Mouse (Mus musculus) retina, embryonic 14.5 days (tissue): ENCODE data around the gene Tmem151a.

Experiments used
- DNase-seq: peaks from one replicate; pipeline ENCODE4 v3.0.0-alpha.2; 2015; ENCODE audit warnings: low spot score

Tmem151a gene

DNA sequence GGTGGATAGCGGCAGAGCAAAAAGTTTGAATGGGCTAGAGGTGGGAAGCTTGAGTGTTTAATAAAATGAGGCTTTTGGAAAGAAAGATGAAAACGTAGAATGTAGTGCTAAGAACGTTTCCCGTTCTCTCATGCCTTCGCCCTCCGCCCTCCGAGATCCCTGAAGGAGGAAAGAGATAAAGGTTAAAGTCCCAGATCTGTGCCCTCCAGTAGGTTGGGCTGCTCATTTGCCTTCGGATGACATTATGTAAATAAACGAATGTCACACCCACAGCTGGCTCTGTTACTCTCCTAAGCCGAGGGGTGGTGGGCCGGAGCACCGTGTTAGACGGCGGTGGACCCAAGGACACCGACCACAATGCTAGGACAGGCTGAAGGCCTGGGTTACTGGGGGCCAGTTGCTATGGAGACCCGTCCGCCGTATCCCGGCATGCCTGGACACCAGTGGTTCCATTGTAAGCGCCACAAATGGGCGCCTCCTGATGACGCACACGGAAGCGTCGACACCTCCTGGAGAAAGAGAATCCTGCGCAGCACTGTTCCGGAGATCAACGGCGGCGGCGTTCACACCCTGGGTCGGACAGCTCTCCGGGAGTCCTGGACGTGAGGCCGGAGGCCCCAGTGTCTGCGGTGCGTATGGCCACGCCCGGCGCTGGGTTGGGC is 44.3 kb downstream of the Tmem151a start, which contains the start of gene Brms1:
Gene Brms1, plus strand, starts transcription at position 493 of the 662 bp plus-strand sequence.
- peak; percentile 94 for DNase-seq

DNA sequence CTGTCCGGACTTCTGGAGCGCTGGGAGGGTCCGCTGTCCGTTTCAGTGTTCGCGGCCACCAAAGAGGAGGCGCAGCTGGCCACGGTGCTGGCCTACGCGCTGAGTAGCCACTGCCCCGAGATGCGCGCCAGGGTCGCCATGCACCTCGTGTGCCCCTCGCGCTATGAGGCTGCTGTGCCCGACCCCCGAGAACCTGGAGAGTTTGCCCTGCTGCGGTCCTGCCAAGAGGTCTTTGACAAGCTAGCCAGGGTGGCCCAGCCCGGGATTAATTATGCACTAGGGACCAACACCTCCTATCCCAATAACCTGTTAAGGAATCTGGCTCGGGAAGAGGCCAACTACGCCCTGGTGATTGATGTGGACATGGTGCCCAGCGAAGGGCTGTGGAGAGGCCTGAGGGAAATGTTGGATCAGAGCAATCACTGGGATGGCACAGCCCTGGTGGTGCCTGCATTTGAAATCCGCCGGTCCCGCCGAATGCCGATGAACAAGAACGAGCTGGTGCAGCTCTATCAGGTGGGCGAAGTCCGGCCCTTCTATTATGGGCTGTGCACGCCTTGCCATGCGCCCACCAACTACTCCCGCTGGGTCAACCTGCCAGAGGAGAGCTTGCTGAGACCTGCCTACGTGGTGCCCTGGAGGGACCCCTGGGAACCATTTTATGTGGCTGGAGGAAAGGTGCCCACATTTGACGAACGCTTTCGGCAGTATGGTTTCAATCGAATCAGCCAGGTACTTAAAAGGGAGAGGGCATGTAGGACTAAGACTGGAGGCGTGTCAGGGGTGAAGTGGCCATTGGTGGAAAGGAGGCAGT is 45.8 kb downstream of the Tmem151a start:
- no peak for DNase-seq

DNA sequence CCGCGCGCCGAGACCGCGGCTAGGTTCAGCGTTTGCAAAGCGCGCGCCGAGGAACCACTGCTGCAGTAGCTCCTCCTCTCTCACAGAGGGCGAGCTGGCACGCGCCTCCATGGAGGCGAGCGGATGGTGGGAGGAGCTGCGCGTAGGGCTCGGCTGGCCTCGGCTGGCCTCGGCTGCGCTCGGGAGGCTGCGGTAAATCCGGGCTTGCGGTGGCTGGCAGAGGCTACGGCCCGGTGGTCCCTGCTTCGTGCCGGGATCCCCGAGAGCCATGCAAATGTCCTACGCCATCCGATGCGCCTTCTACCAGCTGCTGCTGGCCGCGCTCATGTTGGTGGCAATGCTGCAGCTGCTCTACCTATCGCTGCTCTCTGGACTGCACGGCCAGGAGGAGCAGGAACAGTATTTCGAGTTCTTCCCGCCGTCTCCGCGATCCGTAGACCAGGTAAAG is 46.6 kb downstream of the Tmem151a start, which contains the start of the genes B4gat1 and AC124502.3:
Gene B4gat1, plus strand, starts transcription at position 118 of the 448 bp plus-strand sequence.
Gene AC124502.3, plus strand, starts transcription at position 183 of the 448 bp plus-strand sequence.
- peak; percentile 94 for DNase-seq

DNA sequence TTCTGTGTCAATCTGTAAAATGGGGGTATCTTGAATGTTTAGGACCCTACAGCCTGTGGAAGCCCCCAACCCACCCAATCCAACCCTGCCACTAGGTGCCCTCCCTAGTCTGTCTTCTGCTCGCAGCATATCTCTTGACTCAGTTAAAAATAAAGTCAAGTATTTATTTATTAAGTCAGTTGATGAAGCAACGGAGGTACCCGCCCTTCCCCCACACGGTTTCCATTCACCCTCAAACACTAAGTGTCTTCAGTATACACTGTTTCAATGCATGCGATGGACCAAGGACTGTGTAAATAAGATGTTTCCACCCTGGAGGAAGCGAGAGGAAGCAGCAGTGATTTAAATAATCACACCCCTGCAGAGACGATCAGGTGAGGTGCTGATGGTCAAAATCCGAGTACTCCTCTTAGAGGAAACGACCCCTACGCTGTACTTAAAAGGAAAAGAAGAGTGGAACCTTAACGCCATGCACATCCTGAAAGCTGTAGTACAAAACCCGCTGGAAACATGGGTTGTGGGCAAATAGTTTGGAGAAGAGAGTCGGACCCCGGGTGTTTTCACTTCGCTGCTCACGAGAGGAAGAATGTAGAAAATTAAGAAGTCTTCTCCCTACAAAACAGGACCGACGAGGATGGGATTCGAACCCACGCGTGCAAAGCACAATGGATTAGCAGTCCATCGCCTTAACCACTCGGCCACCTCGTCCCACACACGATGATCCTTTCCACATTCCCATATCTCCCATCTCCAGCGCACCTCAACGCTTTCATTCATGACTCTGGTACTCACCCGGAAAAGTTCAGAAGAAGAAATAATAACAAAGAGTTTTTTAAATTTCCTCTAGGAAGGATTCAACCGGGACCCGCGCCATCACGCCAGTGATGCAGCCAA is 47.4 kb downstream of the Tmem151a start:
- DNase-seq: peak; percentile 95

- no peak for DNase-seq
Observed at GRCm38 (mm10) chr19:5036577-5036976, 48.8 kb downstream of the Tmem151a start.

- no peak for DNase-seq
Observed at GRCm38 (mm10) chr19:5032686-5033085, 52.6 kb downstream of the Tmem151a start.

- DNase-seq: no peak
Observed at GRCm38 (mm10) chr19:5026111-5026510, 59.2 kb downstream of the Tmem151a start.

GRCm38 (mm10) chr19:5023621-5024479 is 61.5 kb downstream of the Tmem151a start, which contains the start of gene Slc29a2:
Slc29a2 (plus strand) TSS chr19:5023860.
- DNase-seq: peak; percentile 95

DNA sequence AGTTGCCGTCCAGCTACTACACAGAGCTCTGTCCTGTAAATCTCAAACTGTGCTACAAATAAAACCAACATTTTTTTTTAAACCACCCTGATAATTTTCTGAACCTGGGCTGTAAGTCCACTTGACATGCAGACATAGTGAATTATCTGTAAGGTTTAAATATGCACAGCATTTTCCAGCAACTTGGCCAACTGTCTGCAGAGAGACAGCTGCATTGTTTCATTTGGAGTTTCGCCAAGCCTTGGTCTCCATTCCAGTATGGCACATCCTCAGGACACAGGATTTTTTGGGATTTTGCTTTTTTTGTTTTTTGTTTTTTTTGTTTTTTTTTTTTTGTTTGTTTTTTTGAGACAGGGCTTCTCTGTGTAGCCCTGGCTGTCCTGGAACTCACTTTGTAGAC is 63.9 kb downstream of the Tmem151a start:
- DNase-seq: no peak
